Mouse (Mus musculus) brain, embryonic 18.5 days (tissue): Measurements from ENCODE around the gene Selenom.

Experiments
- DNase-seq: peaks from one replicate; pipeline ENCODE4 v3.0.0-alpha.2; 2012; ENCODE audit warnings: low read depth, low spot score

Selenom gene

DNA sequence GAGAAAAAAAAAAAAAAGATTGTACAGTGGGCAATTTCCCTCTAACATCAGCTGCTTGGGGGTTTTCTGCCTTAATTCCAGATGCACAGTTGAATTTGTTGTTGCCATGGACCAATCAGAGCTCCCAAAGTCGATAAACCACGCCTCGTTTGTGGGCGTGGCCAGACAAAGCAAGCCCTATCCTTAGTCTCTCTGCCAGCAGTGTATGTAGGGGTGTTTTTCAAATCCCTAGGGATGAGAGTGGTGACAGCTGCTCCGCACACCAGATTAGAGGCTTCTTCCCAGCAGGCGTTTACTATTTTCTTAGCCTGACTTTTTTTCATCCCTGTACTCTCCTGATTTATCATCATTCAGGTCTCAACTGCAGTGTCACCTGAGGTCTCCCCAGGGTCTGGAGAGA, 33.5 kb downstream of the Selenom start:
- no peak for DNase-seq

DNA sequence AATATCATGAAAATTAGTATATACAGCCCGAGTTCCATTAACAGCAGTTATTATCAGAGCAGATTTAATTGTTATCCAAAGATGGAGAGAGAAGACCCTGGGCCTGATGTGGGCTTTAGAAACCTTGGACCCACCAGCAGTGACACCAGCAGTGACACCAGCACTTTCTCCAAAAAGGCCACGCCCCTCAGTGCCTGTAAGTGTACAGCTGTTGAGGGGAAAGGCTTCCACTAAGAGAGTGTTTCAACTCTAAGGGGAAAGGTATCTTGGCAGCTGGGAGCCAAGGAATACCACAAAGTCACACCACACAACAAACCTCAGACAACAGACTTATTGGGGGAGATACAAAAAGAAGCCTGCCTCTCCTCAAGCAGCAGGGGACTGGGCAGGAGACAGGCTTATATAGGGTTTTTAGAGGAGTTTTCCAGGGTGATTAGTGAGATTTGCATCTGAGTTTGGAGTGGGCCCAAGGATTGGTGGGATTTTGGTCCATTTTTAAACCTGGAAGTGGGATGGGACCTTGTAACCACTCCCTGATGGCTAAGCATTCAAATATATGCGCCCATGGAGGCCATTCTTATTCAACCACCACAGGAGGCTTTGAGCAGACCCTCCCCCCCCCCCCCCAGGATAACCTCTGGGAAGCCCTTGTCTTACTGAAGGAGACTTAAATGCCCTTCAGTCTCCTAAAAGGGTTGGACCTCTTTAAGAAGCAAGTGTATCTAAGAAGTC, 34.2 kb downstream of the Selenom start:
- no peak for DNase-seq

DNA sequence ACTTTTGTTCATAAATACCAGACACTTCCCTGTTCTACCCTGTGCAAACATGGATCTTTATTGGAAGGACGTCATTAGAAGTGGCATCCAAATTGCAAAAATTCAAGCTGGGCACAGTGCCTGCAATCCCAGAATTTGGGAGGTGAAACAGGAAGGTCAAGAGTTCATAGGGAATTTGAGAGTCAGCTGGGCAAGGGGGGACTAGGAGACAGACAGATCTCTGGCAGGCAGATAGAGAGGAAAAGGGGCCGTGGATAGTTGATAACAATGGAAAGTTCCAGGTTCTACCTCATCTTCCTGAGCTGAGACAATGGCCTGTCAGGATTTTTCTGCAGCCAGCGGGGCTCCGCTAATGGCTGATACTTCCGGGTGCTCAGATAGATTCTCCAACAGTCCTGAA, 35.3 kb downstream of the Selenom start:
- DNase-seq = no peak

DNA sequence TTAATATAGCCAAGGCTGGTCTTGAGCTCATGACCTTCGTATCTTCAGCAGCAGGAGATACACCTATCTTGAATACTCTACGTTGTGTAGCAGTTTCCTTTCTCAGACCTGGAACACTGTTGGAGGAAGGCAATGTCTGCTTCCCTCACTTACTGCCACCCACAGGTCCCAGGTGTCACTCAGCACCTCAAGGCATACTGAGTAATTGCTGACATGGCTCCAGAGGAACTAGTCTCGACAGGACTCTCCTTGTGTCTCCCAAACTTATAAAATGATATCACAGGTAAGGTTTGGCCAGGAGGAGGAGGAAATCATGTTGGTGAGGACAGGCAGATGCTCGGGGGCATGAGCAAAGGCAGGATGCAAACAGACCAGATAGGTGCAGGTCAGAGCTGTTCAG, 40.5 kb downstream of the Selenom start:
- DNase-seq = no peak

DNA sequence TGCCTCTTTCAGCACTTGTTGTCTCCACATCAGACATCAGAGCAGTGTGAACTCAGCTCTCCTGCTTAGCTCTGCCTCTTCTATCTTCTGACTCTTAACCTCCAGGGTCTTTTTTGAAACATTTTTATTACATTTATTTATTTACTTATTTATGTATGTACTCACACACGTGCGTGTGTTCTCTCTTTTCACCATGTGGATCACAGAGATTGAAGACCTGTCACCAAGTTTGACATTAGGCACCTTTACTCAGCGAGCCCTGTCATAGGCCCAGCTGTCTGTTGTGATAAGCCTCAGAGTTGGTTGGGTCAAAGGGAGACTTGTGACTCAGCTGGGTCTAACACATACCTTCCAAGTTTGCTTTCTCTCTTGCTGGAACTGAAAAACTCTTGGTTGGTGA, 43.4 kb downstream of the Selenom start:
- no peak for DNase-seq

DNA sequence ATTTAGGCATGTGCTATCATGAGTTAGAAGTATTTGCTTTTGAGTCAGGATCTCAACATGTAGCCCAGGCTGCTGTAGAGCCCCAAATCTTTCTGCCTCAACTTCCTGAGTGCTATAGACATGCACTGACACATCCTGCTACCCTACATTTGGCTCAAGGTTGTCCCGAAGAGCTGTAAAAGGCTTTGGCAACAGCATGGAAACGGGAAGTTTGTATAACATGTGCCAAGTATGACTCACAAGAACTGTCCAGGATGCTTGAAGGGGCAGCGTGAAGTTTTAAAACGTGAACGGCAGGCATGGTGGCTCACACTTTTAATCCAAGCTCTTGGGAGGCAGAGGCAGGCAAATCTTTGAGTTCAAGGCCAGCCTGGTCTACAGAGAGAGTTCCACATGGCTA, 45.7 kb downstream of the Selenom start:
- DNase-seq = no peak

DNA sequence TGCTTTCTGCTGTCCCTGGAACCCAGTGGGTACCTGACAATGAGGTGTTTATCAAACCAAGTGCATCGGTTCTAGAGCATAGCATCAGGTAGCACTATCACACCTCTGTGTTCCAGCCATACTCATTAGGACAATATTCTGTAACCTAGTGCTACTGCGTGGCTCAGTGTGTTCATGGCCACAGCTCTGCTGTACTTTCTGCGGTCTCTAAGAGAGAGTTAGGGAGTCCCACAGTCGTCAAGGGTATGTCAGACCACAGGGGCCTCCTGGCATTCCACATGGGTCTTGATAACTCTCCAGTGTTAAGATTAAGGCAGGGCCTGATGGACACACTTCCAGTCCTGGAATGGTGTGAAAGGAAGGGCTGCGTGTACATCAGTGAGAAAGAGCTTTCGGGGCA, 49.4 kb downstream of the Selenom start:
- DNase-seq = no peak

DNA sequence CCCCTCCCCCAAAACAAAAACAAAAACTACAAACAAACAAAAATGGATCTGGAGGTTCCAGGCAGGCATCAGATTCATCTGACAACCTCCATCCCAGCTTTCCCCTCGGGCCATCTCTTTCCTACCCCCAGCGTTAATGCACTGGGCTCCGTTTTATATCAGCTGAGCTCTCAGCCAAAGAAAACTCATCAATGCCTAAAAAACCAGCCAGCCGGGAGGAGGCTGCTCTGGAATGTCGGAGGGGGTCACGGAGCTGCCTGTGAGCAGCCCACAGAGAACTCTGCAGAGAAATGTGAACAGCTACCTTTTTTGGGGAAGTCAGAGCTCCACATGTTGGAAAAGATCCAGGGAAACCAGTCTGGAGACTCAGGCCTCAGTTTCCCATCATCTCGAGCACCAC, 50.0 kb downstream of the Selenom start:
- DNase-seq = no peak

DNA sequence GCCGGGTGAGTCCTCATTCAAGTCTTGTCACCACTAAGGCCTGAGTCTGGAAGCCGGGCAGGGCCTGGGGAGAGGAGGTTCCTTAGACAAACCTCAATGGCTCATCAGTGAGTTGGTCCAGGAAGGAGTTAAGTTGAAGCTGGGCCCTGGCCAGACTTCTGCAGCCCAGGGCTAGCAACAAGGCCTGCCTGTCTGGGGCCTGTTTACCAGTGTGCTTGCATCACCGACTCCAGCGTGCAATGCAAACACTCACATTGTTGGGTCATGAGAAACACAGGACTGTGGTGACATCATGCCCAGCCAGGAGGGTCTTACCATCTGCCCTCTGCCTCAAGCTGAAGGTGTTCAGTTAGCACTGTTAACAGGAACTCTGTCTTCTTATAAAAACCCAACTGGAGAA, 51.5 kb downstream of the Selenom start:
- no peak for DNase-seq
